Mouse (Mus musculus) brain, adult 2 months (tissue): ENCODE measurements around the gene Mgat3.

Experiments used
- DNase-seq: peaks from one replicate; pipeline ENCODE4 v3.0.0; 2011; ENCODE audit warnings: low read depth, low spot score

The Mgat3 gene

GRCm38 (mm10) chr15:80173001-80173771 is at the start of gene Mgat3:
Mgat3 (plus strand) TSS chr15:80173721.
- peak; percentile 87 for DNase-seq

- no peak for DNase-seq
Measured at GRCm38 (mm10) chr15:80124651-80125050, 48.9 kb upstream of the Mgat3 start.

DNA sequence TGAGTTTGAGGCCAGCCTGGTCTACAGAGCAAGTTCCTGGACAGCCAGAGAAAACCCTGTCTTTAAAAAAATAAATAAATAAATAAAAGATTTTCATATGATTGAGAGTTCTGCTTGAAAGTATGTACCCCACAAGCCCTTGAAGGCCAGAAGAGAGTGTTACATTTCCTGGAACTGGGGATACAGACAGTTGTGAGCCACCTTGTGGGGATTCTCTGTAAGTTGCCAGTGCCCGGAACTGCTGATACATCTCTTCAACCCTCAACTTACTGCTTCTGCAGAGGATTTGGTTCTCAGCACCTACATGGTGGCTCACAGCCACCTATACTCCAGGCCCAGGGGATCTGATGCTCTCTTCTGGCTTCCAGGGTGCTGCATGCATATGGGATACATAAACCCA is 46.3 kb upstream of the Mgat3 start:
- peak; percentile 72 for DNase-seq

DNA sequence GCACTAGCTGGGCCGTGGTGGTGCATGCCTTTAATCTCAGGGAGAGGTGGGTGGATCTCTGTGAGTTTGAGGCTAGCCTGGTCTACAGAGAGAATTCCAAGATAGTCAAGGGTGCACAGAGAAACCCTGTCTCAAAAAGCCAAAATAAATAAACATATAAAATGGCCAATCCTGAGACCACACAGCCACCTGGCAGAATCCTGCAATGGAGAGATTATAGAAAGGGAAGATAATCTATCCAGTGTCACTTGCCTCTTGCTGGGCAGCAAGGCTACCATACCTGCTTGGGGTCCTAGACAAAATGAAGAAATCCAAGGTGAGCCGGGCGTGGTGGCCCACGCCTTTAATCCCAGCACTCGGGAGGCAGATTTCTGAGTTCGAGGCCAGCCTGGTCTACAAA is 43.5 kb upstream of the Mgat3 start:
- DNase-seq, result no peak

DNA sequence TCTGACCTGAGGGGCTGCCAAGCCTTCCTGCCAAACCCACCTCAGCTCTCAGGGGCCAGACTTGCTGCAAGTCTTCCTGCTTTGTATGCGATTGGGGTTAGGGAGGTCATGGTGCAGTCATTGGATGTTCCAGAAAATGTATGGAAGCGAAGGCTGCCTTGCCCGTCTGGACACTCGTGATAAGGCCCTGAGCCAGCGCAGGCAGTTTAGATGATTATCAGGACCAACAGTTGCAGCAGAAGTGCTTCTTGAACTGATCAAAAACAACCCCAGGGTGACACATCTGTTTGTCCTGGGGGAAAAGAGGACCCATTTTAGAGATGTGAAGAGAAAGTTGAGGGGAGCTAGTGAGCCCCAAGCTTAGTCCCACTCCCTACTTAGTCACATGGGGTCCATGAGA is 42.8 kb upstream of the Mgat3 start:
- no peak for DNase-seq

- DNase-seq, result peak; percentile 93
Measured at GRCm38 (mm10) chr15:80131421-80131820, 42.1 kb upstream of the Mgat3 start.

- DNase-seq, result no peak
Measured at GRCm38 (mm10) chr15:80132452-80132851, 41.1 kb upstream of the Mgat3 start.

- peak; percentile 98 for DNase-seq
Measured at GRCm38 (mm10) chr15:80132993-80133586, 40.4 kb upstream of the Mgat3 start, which contains the start of gene Tab1. Tab1 (plus strand) TSS chr15:80133127.

DNA sequence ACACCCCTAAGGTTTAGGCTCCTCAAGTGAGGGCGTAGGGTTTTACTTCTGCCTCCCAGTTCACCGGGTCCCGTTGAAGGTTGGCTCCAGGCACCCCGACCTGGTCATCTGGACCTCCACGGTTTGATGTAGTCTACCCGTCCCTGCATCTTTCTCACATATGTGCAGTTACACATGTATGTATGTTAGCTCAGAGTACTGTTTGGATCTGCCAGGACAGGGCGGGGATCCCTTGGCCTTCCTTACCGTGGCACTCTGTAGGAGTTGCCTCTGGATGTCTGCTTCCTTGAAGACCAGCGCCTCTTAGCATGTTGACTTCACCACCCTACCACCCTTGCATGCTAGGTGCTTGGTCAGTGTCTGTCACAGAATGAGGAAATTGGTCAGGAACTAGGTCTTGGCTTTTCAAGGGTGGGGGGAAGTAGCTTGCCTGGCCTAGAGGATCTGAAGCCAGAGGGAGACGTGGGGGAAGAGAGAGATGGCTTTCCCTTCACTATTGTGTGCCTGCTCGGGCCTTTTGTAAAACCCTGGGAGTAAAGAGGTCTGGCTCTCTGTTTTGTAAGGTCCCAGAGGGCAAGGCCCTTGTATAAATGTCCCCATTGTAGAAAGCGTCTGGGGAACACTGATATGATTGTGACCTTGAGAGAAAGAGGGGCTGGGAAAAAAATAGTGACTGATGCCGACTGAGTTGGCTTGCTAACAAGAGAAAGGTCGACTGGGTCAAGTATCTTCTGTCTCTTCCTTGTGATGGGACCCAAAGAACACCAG is 39.7 kb upstream of the Mgat3 start:
- peak; percentile 76 for DNase-seq

GRCm38 (mm10) chr15:80134450-80134847 is 39.1 kb upstream of the Mgat3 start:
- no peak for DNase-seq

DNA sequence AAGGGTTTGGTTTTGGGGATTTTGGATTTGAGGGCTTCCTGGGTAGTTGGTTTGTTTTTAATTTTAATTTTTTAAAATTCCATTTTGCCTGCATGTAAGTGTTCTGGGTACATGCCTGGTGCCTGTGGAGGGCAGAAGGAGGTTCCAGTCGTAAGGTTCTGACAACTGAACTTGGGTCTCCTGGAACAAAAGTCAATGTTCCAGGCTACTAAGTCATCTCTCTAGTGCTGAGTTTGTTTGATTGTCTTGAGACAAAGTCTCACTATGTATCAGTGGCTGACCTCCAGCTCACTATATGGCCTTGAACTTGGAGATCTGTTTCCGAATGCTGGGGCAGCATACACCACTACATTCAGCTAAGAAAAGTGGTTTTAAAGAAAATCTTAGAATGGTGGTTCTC is 38.0 kb upstream of the Mgat3 start:
- no peak for DNase-seq

DNA sequence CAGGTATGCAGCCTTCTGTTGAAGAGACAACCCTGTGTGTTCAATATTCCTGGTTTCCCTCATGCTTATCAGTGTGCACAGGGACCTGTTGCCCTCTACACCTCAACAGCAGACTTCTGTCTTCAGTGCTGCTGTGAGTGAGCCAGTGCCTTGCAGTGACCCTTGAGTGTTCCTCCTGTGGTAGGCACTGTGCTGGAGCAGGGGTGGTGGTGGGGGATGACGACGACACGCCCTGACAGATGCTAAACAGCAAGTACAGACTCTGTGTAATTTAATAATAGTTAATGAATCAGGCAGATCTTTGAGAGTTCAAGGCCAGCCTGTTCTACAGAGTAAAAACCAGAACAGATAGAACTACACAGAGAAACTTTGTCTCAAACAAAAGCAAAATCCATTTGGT is 36.9 kb upstream of the Mgat3 start:
- no peak for DNase-seq

GRCm38 (mm10) chr15:80137945-80138791 is 35.4 kb upstream of the Mgat3 start:
- peak; percentile 92 for DNase-seq

GRCm38 (mm10) chr15:80140302-80140701 is 33.2 kb upstream of the Mgat3 start:
- DNase-seq, result no peak

GRCm38 (mm10) chr15:80140878-80141277 is 32.6 kb upstream of the Mgat3 start:
- DNase-seq, result no peak

- DNase-seq, result no peak
Measured at GRCm38 (mm10) chr15:80142130-80142529, 31.4 kb upstream of the Mgat3 start.

DNA sequence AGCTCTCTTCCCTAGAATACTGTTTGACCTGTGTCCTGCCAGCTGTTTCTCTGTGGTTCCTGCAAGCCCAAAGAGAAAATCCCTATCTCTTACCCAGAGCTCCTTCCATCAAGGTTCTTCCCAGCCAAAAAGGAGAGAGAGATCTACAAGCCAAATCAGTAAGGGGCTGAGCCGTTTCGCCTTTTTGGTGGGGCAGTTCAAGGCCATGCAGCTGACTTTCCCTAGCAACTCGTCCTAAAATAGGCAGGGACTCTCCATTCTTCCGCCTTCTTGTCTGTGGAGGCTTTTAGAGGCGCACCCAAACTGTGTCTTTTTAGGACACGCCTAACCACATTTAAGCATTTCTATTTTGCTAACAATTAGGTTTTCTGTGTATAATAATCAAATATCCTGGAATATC is 29.8 kb upstream of the Mgat3 start:
- peak; percentile 43 for DNase-seq

DNA sequence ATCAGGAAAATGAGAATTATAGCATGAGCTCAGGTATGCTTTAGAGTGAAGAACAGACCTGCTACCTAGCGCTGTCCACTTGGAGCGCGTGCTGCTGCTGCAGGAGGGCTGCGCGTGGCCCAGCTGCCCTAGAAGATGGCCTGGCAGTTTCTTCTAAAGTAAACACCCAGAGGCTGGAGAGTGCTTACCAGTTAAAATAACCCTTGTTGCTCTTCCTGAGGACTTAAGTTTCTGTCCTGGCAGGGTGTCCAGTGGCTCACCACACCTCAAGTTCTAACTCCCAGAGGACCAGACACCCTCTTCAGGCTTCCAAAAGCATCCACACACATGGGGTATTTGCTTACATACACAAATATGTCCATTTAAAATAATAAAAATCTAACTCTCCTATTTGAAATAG is 28.1 kb upstream of the Mgat3 start:
- no peak for DNase-seq

GRCm38 (mm10) chr15:80146153-80146552 is 27.4 kb upstream of the Mgat3 start:
- no peak for DNase-seq

- no peak for DNase-seq
Measured at GRCm38 (mm10) chr15:80147090-80147489, 26.4 kb upstream of the Mgat3 start.

- DNase-seq, result no peak
Measured at GRCm38 (mm10) chr15:80147511-80147910, 26.0 kb upstream of the Mgat3 start.

- no peak for DNase-seq
Measured at GRCm38 (mm10) chr15:80148565-80148964, 25.0 kb upstream of the Mgat3 start.
